Mouse (Mus musculus): Measurements from ENCODE around the gene Tnfrsf19.

Gene Tnfrsf19

DNA sequence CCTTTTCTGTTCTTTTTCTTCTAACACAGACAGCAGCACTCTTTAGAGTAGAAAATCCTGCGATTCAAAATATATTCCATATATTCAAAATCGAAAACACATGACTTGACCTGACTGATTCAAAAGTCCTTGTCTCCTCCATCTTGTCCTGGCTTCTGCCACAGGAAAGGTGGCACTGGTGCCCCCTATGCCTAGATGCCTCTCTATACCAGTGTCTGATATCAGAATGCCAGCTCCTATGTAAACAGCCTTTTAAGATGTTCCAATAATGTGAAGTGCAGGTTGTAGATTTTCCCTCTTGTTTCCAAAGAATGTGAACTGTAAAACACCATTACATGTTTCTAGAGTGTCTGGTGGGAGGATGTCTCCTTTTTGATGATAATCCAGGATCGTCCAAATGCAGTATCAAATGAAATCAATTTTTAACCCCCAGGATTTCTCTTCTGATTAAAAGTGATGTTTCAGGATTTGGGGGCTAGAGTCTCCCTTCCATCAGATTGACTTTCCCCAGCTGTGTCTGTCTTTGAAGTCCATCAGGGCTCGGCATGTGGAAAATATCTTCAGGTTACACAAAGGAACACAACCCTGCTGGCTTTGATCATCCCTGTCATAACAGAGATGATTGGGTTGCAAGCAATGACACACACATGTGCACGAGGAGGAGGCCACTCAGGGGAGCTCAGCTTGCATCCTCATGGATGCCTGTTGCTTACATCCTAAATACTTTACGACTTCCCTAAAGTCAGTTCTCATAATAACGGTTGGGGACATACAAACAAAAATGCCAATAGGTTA, 82.1 kb downstream of the Tnfrsf19 start:
- DNase-seq (ENCODE audit: low spot score) = no peak

DNA sequence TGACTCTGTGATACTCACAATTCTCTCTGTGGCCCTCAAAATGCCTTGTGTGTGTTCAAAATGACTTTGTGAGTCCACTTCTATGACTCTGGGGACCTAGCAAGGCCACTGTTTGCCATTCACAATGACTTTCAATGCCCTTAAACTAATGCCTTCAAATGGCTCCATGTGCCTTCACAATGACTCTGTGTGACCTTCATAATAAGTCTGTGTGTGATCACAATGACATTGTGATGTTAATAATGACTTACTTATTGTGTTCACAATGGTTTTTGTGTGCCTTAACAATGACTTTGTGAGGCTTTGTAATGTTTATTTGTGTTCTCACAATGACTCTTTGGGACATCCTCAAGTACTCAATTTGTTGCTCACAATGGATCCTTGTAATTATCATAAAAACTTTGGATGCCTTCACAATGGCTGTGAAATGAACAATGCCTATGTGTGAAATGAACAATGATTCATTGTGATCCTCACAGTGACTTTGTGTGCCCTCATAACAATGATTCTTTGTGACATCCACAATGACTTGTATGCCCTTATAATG, 88.6 kb downstream of the Tnfrsf19 start:
- no peak for DNase-seq (ENCODE audit: low spot score)

DNA sequence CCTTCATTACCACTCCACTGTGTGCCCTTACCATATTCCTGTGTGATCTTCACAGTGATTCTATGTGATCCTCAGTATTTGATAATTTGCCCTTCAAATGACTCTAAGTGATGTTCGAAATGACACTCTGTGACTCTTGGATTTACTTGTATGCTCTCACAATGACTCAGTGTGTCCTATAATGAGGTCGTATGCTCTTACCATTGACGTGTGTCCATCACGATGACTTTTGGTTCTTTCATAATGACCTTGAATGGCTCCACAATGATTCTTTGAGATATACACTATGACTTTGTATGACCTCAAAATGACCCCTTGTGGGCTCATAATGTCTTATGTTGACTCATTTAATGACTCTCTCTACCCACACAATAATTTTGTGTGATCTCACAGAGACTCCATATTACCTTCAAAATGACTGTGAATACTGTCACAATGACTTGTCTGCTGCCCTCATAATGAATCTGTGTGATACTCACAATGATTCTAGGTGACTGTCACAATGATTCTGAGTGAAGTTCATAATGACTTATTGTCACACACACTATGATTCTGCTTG, 108.7 kb downstream of the Tnfrsf19 start:
- DNase-seq (ENCODE audit: low spot score) = no peak

DNA sequence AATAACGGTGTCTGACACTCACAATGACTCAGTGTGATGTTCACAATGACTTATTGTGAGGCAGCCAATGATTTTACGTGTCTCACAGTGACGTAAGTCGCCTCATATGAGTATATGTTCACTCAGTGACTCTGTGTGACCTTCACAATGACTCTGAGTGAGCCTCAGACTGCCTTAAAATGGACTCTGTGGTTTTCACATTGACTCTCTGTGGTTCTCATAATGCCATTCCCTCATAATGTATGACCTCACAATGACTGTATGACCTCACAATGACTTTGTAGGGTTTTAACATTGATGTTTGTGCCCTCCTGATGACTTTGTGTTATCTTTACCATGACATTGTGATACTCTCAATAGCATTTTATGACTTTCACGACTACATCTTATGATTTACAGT, 110.6 kb downstream of the Tnfrsf19 start:
- no peak for DNase-seq (ENCODE audit: low spot score)

- DNase-seq (ENCODE audit: low spot score) = no peak
These were observed 120.3 kb downstream of the Tnfrsf19 start for GRCm38 (mm10) chr14:60926011-60926410.

DNA sequence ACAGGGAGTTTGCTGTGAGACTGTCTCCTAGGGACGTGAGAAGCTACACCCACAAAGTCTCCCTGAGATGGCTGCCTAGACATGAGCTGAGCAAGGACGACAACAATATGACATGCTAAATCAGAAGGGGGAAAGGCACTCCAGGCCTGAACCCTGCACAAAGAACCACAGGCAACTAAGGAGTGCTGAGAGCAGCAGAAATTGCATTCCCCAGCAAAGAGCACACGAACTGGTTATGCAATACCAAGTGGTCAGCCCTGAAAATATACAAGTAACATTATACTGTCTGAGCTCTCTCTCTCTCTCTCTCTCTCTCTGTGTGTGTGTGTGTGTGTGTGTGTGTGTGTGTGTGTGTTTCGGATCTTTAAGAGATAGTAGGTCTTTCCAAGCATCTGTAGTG, 129.6 kb downstream of the Tnfrsf19 start:
- no peak for DNase-seq (ENCODE audit: low spot score)

All from c-Kit-positive CD71-positive TER-119-positive erythroid progenitor cells, embryonic 14.5 days (primary cell).